Mouse (Mus musculus) embryo, embryonic 10.5 days (tissue): ENCODE results near the gene Cdk5.

Source experiments
- DNase-seq: peaks from one replicate; pipeline ENCODE4 v3.0.0-alpha.2; 2015; ENCODE audit warnings: low spot score

The Cdk5 gene

DNA sequence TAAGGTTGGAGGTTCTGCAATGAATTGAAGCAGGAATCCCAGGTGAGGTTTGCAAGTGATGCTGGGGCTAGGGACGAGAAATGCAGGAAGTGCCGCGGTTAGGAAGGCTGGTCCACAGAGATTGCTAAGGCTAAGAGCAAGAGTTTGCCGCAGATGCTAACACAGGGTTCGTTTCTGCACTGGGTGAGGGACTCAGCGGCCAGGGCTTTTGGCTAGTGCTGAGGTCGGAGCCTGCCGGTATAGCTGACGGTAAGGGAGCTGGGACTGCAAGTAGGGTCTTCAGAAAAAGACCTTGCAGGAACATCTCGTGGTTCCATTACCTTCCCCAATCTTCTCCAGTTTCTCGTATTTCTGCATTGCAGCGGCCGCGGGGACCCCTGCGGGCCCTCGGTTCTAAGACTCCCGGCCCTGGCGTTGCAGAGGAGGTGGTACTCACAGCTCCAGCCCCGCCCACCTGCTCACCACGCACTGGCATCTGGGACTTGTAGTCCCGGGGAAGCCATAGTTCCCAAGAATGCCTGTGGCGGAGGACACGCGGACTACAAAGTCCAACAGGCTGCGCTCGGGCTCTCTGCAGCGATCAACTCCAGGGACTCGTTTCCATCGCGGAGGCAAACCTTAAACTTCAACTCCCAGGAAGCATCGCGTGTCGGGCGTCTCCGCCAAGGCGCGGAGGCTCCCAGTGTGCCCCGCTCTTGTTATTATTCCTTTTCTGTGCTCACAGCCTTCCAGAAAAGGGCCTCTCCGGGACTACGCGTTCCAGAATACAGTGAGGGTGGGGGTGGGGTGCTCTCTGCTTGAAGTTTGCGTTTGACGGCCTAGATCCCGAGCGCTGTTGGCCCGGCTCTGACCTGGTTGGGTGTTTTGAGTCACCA lies at the start of gene Cdk5, which contains the start of gene Slc4a2:
Gene Cdk5 (minus strand): TSS at position 402 of the 875 bp plus-strand sequence.
Gene Slc4a2 (plus strand): TSS at position 709 of the 875 bp plus-strand sequence.
- DNase-seq, result peak; percentile 100

DNA sequence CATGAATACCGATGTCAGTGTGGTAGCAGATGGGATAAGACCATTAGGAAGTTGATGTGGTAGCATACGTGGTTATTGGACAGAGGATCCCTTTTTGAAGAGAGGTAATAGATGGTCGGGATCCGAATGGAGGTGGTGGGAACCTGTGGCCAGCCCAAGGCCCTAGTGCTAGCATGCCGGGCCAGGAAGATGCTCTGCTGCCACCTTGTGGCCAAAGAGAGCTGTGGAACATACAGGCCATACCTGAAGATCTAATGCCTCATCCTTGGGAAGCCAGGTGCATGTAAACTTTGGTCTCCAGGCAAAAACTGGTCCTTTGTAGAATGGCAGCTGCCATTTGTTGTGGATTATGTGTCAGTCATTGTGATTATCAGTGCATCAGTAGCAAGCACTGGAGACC lies 47.3 kb upstream of the Cdk5 start:
- DNase-seq, result peak; percentile 90

DNA sequence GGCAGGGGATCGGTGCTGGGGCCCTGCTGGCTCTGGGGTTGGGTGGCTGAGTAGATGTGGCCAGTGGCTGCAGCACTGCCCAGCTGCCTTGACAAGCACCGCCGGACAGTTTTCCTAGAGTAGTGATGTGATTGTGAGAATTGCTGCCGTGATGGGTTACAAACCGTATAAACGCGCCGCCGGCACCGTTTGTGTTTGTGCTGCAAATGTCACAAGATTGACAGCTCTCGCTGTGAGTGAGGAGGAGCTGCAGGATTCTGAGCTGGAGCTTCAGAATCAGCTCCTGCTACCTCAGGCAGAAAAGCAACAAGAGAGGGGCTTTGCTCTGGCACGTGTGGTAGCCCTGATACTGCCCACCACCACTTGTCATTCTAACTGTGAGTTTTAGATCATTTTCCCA lies 43.4 kb upstream of the Cdk5 start:
- DNase-seq, result no peak

DNA sequence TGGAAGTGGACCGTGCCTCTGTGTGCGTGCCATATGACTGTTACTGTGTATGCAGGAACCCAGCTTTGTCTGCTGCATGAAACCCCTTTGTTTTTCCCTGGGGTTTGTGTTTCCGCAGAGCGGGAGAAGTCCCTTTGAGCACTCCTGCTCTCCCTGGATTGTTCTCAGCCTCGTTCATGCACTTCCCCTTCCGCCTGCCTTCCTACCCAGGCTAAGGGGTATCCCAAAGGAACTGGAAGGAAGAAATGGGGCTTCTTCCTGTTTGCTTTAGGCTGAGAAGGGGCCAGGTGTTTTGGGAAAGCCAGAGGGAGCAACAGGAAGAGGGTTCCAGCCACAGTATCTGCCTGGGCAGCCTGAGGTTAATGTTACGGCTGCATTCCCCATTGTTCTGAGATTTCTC lies 32.3 kb upstream of the Cdk5 start:
- DNase-seq, result no peak

DNA sequence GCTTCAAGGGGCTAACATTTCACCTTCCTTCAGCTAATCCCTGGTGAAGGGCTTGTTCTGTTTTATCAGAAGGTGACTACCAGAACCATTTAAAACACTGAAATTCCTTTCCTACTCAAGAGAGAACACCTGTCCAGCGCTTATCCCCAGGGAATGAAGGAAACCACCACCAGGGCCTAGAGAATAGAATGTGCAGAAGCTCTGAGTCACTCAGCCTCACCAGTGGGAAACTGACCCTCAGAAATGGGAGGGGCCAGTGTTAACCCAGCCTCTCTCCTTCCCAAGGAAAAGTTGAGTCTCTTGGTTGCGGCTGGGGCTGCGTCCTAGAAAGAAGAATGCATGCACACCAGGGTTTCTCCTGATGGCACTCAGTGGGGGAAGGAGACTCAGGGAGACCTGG lies 31.7 kb upstream of the Cdk5 start:
- no peak for DNase-seq

DNA sequence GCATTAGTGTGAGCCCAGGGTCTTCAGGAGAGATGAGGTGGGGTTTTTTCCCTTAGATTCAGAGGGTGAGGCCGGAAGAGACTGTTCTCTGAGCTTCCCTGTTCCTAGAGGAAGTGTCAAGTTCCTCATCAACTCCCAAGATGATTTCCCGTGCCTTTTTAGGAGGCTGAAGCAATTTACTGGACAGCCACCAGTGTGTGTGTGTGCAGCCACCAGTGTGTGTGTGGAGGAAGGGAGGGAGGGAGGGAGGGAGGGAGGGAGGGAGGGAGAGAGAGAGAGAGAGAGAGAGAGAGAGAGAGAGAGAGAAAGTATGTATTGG lies 30.6 kb upstream of the Cdk5 start:
- no peak for DNase-seq

DNA sequence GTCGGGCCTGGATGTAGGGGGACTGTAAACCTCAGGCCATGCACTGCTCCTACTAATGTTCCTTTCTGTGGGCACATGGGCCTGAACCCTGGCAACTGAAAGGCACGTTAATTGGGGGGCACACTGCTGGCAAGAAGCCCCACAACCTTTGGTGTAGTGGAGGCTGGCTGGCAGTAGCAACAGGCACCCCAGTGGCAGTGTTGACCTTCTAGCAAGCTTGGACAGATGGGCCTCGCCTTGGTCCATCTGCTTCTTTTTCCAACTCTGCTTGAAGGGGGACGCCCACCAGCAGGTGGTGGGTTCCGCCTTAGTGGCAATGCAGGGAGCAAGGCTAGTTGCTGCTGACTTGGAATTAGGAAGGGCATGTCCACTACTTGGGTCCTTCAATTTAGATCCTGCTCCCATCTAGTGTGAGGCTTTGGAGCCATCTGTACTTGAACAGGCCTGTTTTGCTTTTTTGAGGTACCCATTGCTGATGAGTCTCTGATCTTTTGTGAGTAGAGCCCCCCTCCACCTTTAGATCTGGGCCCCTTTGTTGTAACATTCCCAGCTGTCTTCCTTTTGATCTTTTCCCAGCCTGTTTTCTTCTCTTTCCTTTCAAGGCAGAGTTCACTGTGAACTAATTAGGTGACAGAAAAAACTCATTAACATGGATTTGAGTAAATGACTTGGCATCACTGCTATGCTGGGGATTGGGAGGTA lies 30.1 kb upstream of the Cdk5 start:
- DNase-seq, result peak; percentile 58

DNA sequence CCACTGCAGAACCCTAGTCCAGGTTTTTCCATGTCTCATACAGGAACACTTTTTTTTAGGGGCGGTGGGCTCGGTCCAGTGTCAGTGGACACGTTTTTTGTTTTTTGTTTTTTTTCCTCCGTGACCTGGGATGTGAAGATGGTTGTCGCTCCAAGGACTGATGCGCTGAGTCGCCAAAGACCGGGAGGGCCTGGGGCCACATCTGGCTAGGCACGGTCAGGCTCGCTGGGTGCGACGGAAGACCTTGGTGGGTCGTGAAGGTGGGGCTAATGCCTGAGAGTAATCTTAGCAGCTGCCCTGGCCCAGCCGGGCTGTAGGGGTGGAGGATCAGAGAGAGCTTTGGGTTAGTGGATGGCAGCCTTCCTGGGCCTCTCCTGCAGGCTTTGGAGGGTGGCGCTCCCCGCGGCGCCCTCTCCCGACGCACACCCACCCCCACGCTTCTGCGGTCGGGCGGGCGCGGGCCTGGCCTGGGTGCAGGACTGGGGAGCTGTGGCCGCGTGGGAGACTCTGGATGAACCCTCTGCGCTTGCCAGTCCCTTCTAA lies 29.4 kb upstream of the Cdk5 start:
- DNase-seq, result peak; percentile 45

DNA sequence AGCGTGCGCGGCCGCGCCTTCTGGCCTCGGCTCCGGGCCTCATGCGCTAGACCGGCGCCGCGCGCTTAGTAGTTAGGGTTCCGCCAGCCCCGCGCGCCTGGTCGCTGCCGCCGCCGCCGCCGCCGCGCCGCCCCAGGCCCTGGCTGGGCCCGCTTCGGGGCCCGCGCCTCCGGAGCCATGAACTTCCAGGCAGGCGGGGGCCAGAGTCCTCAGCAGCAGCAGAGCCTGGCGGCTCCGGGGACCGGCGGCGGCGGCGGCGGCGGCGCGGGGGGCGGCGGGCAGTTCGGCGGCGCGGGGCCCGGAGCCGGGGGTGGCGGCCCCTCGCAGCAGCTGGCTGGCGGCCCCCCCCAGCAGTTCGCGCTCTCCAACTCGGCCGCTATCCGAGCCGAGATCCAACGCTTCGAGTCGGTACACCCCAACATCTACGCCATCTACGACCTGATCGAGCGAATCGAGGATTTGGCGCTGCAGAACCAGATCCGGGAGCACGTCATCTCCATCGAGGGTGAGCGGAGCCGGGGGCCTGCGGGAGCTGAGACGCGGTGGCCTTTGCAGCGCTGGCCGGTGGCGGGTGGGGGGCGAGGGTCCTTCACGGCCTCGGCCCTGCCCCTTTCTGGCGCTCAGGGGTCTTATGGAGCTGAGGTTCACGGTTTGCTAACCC lies 28.8 kb upstream of the Cdk5 start, which contains the start of gene Agap3:
Gene Agap3 (plus strand): TSS at position 148 of the 661 bp plus-strand sequence.
- DNase-seq, result no peak

DNA sequence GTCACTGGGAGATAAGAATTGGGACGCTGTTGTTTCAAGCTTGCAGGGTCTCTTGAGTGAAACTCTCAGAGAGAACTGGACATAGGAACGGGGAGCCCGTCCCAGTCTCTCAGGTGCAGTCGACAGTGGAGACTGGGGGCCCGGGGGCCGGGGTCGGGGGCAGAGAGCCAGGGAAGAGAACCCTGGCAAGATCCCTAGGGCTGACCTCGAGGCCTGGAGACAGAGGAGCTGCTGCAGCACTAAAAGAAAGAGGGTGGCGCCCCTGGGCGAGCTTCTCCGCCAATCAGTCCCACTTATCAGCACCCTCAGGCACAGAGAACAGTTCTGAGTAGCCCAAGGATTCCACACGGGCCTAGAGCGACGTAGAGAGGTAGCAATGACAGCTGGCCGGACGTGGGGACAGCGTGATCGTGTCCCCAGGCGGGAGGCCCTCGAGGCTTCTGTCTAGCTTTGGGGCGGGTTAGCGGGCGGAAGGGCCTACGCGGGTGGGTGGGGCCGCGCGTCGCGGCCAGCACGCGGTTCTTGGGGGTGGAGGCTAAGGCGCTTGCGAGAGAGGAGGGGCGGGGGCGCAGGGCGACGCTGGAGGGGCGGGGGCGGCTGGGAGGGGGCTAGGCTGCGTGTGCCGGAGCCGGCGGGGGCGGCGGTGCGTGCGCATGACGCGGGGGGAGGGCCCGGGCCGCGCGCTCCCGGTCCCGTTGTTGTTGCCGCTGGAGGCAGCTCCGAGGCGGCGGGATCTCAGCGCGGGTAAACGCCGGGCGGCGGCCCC lies 28.1 kb upstream of the Cdk5 start:
- peak; percentile 88 for DNase-seq

DNA sequence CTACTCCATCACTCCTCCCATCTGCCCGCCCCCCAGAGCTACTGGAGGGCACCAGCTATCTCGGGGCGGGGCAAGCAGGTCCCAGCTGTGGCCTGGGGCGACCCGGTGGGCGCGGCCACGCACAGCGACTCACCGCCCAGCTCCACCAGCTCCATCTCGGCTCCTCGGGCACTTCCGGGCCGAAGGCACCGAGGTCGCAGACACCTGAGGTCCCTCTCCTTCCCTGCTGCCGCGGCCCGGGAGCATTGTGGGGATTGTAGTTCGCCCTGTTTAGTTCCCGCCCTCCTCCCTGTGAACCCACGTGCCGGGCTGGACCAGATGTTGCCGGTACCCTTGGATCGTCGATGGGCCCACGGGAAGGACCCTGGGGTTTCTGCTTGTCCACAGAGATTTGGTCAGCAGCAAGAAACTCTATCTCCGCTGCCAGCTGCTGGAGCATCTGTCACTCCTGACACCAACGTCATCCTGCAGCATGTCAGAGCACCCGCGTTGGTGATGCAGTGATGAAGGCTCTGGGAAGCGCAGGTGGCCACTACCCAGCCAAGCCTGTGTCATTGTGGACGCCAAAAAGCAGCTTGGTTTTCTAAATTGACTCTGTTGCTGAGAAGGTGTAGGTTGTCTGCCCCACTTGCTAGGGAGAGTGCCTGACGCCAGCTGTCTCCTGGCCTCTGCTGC lies 24.4 kb upstream of the Cdk5 start, which contains the start of gene Tmub1:
Gene Tmub1 (minus strand): TSS at position 231 of the 675 bp plus-strand sequence.
- peak; percentile 85 for DNase-seq

DNA sequence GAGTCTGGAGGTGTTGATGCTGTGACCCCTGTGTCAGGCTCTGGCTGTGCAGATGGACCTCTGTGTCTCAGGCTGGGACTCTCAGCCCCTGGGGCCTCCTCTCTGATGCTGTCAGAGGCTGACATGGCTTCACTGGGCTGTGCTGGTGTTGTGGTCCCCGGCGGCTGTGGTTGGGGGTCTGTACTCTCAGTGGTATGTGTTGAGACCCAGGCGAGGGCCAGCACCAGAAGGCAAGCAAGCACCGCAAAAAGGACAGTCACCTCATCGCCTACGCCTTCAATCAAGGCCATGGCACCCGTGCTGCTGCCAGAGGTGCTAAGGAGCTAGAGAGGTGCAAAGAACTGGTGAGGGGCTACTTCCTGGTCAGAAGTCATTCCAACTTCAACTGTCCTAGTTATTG lies 23.3 kb upstream of the Cdk5 start:
- no peak for DNase-seq

DNA sequence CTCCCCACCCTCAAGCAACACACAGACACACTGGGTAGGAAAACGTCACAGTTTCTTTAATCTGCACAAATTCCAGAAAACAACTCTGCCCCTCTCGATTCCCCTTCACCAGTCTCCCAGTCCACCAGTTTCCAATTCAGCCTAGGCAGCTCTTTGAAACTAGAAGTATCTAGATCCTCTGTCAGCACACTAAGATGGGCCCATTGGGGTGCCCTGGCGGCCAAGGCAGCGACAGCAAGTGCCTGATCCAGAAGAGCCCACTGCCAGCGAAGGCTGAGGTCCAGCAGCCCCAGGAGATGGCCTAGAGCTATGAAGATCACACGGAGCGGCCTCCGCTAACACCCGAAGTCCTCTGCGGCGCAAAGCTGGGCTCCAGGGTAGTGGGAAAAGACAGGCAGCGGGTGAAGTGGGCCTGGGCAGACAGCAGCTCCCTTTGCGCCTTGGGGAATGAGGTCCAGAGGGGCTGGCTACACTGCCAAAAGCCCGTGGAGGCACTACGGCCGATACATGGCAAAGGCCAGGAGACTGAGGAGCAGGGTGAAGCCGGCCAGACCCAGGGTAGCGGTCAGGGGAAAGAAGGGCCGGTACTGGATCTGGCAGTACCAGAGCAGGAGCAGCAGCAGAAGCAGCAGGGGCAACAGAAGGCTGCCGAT lies 22.2 kb upstream of the Cdk5 start:
- DNase-seq, result no peak

DNA sequence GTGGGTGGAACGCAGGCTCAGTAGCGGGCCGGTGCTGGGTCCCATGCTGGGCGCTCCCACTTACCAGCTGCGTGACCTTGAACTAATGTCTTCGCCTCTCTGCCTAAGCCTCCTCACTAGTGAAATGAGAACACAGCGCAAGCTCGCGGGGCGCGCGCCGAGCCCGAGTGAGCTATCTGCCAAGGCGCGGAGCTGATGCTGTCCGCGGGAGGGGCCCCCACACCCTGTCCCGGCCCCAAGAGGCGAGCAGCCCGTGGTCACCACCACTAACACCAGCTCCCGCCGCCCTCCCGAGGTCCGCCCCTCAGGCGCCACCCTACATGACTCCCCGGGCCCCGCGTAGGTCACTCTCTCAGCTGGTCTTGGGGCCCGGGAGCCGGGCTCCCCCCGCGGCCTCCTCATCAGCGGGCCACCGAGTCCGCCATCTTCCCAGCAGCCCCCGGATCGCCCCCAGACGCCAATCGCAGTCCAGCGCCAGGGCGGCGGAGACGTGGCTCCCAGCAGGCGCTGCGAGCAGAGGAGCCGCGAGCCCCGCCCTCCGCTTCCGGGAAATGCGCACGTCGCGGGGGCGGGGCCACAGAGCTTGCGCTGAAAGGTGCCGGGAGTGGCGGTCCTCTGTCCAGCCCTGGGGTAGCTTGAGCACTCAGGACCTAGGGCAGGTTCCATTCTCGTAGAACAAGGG lies 21.6 kb upstream of the Cdk5 start, which contains the start of gene Fastk:
Gene Fastk (minus strand): TSS at position 542 of the 682 bp plus-strand sequence.
- DNase-seq, result peak; percentile 97

DNA sequence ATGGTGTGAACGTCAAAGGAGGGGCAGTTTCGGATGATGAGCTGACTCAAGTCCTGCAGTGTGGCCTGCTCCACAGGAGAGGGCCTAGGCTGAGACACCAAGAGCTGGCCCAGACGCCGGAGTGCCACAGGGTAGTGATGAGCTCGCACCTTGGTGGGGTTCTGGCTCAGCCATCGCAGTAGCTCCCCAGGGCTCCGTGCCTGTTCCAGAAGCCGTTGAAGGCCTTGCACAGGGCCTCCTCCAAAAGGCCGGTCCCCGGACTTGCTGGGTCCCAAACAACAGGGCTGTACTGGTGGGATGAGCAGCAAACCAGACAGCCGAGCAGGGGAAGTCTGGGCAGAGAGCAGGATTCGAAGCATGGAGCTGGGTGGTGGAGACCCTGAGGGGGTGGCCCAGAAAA lies 20.6 kb upstream of the Cdk5 start:
- DNase-seq, result no peak

DNA sequence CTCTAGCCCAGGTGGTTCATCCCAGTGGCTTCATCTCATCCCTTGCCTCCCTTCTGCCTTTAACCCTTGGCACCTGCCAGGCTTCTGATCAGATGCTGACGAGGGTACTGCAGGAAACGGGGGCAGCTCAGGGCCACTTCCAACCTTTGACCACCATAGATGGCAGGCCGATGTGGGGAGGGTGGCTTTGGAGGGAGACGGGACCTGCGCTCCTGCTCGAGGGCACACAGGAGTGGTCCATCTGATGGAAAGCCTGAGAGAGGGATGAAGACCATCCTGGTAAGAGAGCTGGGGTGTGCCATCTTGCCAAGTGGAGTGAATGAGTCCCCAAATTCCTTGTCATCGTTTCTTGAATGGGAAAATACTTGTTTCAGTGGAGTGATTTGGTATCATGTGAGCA lies 19.9 kb upstream of the Cdk5 start:
- DNase-seq, result no peak

DNA sequence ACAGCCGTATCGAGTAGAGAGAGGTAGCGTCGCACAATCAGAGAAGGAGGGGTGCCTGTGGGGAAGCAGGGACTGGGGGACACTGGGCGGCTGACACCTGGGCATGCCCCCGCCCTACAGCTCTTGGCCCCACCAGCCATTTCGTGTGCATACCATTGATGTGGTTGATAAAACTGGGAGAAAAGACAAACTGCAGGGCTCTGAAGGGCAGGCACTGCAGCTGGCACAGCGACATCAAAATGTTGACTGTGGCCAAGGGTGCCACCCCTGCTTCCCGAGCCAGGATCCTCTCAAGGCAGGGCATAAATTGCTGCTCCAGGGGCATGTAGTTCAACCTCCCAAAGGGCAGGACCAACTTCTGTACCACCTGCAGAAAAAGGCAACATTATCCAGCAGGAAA lies 18.7 kb upstream of the Cdk5 start:
- no peak for DNase-seq

DNA sequence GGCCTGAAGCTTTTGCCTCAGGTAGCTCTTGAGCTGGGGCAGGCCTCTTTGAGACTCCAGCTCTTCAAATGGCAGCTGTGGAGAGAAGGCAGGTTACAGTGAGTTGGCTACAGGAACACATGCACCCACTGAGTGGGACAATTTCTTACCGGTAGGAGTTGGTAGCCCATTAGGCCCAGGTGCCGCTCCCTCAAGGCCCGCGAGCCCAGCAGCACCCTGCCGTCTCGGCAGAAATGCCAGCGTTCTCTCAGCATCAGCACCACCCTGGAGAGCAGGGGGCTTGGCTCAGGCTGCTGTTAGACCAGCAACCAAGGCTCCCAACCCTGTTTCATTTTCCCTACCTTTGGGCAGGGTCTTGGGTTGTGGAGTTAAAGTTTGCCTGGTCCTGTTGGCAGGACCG lies 17.9 kb upstream of the Cdk5 start:
- no peak for DNase-seq

DNA sequence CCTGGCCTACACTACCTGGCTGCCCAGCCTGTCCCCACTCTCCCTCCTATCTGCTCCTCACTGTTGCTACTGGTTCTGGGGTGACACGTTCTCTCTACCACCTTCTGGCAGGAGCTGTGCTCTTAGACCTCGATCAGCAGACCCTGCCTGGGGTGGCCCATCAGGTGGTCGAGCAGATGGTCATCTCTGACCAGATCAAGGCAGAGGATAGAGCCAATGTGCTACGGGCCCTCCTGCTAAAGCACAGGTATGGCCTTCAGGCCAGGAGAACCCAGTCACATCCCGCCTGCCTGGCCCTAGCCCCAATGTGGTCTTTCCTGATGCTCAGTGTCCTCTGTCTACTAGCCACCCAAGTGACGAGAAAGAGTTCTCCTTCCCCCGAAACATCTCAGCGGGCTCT lies 10.7 kb upstream of the Cdk5 start:
- no peak for DNase-seq

DNA sequence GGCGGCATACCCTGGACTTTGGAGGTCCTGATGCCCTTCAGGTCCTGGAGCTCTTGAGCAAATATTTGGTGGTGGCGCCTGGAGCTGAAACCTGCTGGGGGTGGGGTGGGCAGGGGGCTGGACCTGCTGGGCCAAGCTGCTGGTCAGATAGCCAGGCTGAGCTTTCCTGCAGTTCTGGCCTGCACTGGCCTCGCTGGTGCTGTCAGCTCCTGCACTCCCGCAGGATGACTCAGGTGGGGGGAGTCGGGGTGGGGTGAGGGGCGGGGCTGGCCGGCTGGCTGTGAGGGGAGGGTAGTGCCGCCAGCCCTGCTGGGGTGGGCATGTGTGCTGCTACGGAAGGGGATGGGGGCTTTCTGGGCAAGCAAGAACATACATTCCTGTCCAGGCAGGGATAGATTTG lies 5.3 kb upstream of the Cdk5 start:
- DNase-seq, result no peak
